Mouse (Mus musculus): ENCODE data around the gene Cntd1. TPM values are rescaled to one million over a fixed set of nuclear protein-coding genes. Genes with fewer than 3 reads are reported as not detected.
A peak's percentile ranks its signal among the peaks of the same experiment; 100 is the strongest.
"Not testable (repeated sequence)": the region's sequence is repeated elsewhere in the genome, so short reads cannot be mapped to it uniquely, and the experiment has no call there.

Gene Cntd1
- polyA plus RNA-seq, 1 experiment from 2014 or later, result 1.4 TPM

DNA sequence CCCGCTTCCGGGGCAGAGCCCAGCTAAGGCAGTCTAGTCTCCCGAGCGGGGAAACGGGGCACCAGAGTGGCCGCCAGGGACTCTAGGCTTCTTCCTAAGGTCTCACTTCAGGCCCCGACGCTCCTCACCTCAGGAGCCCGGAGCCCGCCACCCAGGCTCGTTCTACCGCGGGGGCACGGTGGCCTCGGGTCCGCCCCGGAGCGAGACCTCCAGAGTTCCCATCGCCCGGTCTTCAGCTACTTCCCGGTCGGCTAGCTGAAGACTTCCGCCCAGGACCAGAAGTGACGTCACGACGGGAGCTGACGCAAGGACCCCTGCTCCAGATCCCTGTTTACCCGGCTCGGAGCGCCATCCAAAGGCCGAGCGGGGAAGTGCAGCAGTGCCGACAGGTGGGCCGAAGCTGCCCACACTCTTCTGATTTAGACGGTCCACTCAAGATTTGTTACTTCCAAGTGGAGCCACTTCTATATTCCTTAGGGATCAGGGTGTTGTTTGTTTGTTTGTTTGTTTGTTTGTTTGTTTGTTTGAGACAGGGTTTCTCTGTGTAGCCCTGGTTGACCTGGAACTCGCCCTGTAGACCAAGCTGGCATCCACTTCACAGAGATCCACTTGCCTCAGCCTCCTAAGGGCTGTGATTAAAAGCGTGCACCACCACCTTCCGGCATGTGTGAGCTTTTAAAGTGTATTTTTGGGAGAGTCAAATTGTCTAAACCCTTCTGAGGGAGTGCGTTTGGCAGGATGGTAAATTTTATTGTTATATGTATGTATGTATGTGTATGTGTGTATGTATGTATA, 23.4 kb downstream of the Cntd1 start, which contains the start of gene Becn1:
TSS of gene Becn1 (minus strand) at position 283 of the 795 bp plus-strand sequence.
- H3K36me3 ChIP-seq, result peaks cover 18% of the 10 kb centered on the region
- peak; percentile 93 for ATAC-seq (replicated peaks)
- H3K4me2 ChIP-seq (replicated peaks), result peak within 1 kb of the TSS; percentile 98
- peak within 1 kb of the TSS; percentile 73 for H3K27ac ChIP-seq (replicated peaks)
- no peaks in the 10 kb centered on the region for H3K9me3 ChIP-seq
- peak within 1 kb of the TSS; percentile 96 for H3K4me3 ChIP-seq
- peaks cover 20% of the 10 kb centered on the region for H3K4me1 ChIP-seq
- H3K27me3 ChIP-seq, result no peaks in the 10 kb centered on the region
- WGBS, result 6% methylated on average over 39 of the region's 39 CpGs
- H3K9ac ChIP-seq (replicated peaks), result peak within 1 kb of the TSS; percentile 87

DNA sequence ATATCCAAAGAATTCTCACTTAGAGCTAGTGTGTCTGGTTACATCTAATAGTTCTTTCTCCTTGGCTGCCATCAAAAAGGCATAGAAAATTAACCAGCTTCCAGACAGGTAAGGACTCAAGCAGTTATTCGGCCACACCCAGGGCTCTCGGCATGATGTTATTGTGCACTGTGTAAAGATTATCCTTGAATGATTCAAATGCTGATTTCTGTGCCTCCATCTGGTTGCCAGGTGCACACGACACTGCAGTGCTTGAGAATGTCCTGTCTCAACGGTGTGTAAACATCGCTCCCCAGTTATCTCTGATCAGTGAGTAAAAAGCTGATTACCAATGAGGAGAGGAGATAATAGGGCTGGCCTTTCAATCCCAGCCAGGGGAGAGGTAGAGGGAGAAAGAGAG, 28.9 kb downstream of the Cntd1 start:
- WGBS, result 41% methylated on average over 5 of the region's 5 CpGs
- ATAC-seq (replicated peaks), result no peak
- Histone ChIP-seq H3K27ac (replicated peaks) (no peak overlapping the region), H3K27me3 (no peaks in the 10 kb centered on the region), H3K4me1 (no peaks in the 10 kb centered on the region), H3K36me3 (no peaks in the 10 kb centered on the region), H3K4me2 (replicated peaks) (no peak overlapping the region), H3K9me3 (no peaks in the 10 kb centered on the region), H3K9ac (replicated peaks) (no peak overlapping the region), H3K4me3 (no peak overlapping the region)

DNA sequence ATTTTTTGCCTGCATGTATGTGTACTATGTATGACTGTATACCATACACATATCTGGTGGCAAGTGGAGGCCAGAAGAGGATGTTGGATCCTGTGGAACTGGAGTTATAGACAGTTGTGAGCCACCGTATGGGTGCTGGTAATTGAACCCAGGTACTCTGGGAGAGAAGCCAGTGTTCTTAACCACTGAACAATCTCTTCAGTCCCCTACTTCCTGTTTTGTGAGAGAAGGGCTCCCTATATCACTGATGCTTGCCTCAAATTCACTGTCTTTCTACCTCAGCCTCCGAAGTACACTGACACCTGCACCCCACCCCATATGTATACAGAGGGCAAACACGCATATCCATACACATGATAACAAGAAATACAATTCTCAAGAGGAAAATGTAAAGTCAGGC, 32.3 kb downstream of the Cntd1 start:
- Histone ChIP-seq H3K4me2 (replicated peaks) (no peak overlapping the region), H3K27me3 (no peaks in the 10 kb centered on the region), H3K9ac (replicated peaks) (no peak overlapping the region), H3K4me3 (no peak overlapping the region), H3K36me3 (no peaks in the 10 kb centered on the region), H3K9me3 (no peaks in the 10 kb centered on the region), H3K27ac (replicated peaks) (no peak overlapping the region), H3K4me1 (peaks cover 2% of the 10 kb centered on the region; the same call in 1 of the 2 replicates)
- 93% methylated on average over 3 of the region's 3 CpGs for WGBS
- no peak for ATAC-seq (replicated peaks)

DNA sequence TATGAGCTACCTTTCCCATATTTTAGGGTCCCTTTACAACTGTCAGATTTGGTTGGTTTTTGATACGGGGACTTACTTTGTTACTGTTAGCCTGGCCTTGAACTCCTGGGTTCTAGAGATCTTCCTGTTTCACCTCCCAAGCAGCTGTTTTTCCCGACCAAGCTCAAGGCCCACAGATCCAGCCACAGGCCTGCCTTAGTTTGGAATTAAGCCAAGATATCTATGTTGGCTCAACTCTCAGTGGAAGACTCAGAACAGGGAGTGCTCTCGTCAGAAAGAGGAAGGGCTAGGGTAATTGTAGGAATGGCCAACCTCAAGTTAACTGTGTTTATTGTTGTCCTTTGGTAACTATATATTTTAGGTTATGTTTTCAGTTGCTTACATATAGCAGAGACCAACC, 33.3 kb downstream of the Cntd1 start:
- Histone ChIP-seq H3K36me3 (no peaks in the 10 kb centered on the region), H3K4me2 (replicated peaks) (no peak overlapping the region), H3K4me3 (no peak overlapping the region), H3K4me1 (peaks cover 9% of the 10 kb centered on the region), H3K9ac (replicated peaks) (no peak overlapping the region), H3K27ac (replicated peaks) (no peak overlapping the region), H3K9me3 (no peaks in the 10 kb centered on the region), H3K27me3 (no peaks in the 10 kb centered on the region)
- 71% methylated on average over 3 of the region's 3 CpGs for WGBS
- no peak for ATAC-seq (replicated peaks)

DNA sequence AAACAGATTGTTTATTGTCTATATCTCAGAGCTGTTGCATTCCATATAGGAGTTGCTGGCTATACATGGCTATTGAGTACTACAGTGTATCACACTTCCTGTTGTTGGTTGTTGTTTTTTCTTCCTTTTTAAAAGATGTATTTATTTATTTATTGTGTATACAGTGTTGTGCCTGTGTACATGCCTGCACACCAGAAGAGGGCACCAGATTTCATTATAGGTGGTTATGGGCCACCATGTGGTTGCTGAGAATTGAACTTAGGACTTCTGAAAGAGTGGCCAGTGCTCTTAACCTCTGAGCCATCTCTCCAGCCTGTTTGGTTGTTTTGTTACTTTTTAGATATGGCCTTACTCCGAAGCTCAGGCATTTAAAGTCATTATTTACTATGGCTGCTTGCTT, 35.8 kb downstream of the Cntd1 start:
- Histone ChIP-seq H3K4me3 (no peak overlapping the region), H3K27ac (replicated peaks) (no peak overlapping the region), H3K4me1 (peaks cover 21% of the 10 kb centered on the region), H3K9ac (replicated peaks) (no peak overlapping the region), H3K4me2 (replicated peaks) (no peak overlapping the region), H3K27me3 (no peaks in the 10 kb centered on the region), H3K9me3 (no peaks in the 10 kb centered on the region), H3K36me3 (peaks cover 19% of the 10 kb centered on the region)
- no peak for ATAC-seq (replicated peaks)
- WGBS, result 91% methylated on average over 1 of the region's 1 CpGs

DNA sequence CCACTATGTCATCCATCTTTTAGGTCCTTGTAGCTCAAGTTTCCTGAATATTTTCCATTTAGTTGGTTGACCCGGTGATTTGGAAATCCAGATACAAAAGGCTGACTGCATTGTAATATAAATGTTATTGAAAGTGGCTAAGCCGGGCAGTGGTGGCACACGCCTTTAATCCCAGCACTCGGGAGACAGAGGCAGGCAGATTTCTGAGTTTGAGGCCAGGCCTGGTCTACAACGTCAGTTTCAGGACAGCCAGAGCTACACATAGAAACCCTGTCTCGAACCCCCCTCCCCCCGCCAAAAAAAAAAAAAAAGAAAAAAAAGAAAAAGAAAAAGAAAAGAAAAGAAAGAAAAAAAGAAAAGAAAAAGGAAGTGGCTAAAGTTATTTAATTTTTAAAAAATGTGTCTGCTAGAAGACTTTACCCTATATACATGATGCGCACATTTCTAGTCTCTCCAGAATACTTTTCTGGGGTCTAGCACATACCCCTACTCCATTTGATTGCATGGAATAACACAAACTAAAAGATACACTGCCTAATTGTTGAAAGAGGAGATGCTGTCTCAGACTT, 36.4 kb downstream of the Cntd1 start:
- Histone ChIP-seq H3K4me3 (peak overlapping the region; percentile 79), H3K4me1 (peaks cover 21% of the 10 kb centered on the region), H3K9me3 (no peaks in the 10 kb centered on the region), H3K27me3 (no peaks in the 10 kb centered on the region), H3K9ac (replicated peaks) (peak overlapping the region; percentile 87), H3K36me3 (peaks cover 25% of the 10 kb centered on the region), H3K27ac (replicated peaks) (peak overlapping the region; percentile 76), H3K4me2 (replicated peaks) (peak overlapping the region; percentile 98)
- WGBS, result 83% methylated on average over 8 of the region's 8 CpGs
- ATAC-seq (replicated peaks), result no peak; the same call in 1 of the 2 replicates

DNA sequence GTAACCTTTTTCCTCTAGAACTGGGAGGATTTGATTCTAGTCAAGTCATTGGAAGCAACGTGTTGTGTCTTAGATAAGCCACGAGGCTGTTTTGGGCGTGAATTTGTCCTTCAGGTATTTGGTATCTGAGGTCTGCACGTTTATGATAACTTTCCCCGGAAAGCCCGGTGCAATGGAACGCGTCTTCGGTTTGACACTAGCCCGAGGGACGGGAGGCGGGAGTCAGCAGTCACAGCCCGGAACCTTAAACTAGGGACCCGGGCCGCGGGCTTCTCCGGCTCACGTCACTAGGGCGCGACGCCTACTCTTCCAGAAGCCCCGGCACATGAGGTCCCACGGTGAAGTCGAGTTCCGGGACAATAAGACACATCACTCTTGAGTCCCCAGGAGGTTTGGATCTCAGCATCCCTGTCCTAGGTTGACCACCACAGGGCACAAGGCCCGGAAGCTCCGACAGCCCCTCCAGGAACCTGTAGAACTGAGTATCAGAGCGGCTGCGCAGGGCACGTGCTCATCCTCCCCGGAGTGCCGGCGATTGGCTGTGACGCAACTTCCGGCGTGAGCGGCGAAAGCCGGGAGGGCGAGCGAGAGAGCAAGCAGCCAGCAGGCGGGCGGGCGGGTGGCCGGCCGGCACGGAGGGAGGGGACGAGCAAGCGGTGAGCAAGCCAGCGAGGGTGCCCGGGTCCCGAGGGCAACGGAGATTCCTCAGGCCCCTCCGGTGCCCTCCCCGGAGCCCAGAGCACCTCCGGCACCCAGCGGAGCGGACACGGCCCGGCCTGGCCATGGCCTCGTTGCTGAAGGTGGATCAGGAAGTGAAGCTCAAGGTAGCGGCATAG, 37.1 kb downstream of the Cntd1 start, which contains the start of gene Psme3:
TSS of gene Psme3 (plus strand) at position 549 of the 836 bp plus-strand sequence.
- Histone ChIP-seq H3K27ac (replicated peaks) (peak within 1 kb of the TSS; percentile 76), H3K9ac (replicated peaks) (peak within 1 kb of the TSS; percentile 87), H3K4me3 (peak within 1 kb of the TSS; percentile 79), H3K4me1 (peaks cover 21% of the 10 kb centered on the region), H3K36me3 (peaks cover 32% of the 10 kb centered on the region), H3K4me2 (replicated peaks) (peak within 1 kb of the TSS; percentile 98), H3K27me3 (no peaks in the 10 kb centered on the region), H3K9me3 (no peaks in the 10 kb centered on the region)
- WGBS, result under 1% methylated on average over 58 of the region's 62 CpGs
- ATAC-seq (replicated peaks), result peak; percentile 94

DNA sequence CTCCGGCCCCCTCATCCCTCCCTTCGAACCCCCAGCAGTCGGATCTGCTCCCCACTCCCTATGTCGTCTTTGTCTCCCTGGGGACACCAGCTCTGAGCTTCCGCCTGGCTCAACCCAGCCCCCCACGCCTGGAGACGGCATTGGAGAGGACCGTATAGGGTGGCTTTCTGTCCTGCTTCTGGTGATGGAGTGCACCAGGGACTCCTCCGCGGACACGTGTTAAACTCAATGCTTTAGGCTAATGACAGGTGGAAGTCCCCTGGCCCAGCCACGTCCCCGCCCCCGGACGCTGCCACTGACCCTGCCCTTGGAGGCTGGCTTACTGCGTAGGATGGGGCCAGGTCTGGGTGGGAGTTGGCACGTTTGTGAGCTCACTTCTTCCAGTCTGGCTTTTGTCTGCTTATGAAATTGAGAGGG, 37.7 kb downstream of the Cntd1 start:
- peak overlapping the region; percentile 79 for H3K4me3 ChIP-seq
- peaks cover 38% of the 10 kb centered on the region for H3K36me3 ChIP-seq
- H3K4me2 ChIP-seq (replicated peaks), result peak overlapping the region; percentile 98
- H3K9ac ChIP-seq (replicated peaks), result peak overlapping the region; percentile 87
- under 1% methylated on average over 17 of the region's 17 CpGs for WGBS
- no peak; the same call in none of the 2 replicates for ATAC-seq (replicated peaks)
- H3K9me3 ChIP-seq, result no peaks in the 10 kb centered on the region
- H3K27me3 ChIP-seq, result no peaks in the 10 kb centered on the region
- peak overlapping the region; percentile 76 for H3K27ac ChIP-seq (replicated peaks)
- H3K4me1 ChIP-seq, result peaks cover 21% of the 10 kb centered on the region

DNA sequence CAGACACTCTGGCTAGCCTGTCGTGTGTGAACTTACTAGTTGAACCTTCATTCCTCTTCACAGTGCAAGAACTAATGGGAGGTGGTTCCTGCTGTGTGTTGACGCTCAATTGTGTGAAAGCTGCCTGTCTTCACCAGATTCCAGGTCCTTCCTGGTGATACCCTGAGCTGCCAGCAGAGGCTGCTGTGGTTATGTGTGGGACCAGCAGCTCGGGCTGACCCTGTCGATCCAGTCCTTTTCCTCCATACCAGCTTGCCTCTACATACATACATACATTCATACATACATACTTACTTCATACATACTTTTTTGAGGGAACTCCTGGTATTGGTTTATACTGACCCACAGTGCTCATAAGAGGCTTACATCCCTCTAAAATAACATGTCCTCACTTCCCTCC, 44.8 kb downstream of the Cntd1 start:
- 8% methylated on average over 4 of the region's 4 CpGs for WGBS
- Histone ChIP-seq H3K36me3 (peaks cover 66% of the 10 kb centered on the region), H3K27me3 (no peaks in the 10 kb centered on the region), H3K9me3 (no peaks in the 10 kb centered on the region), H3K9ac (replicated peaks) (no peak overlapping the region), H3K4me1 (no peaks in the 10 kb centered on the region), H3K4me2 (replicated peaks) (no peak overlapping the region), H3K4me3 (no peak overlapping the region), H3K27ac (replicated peaks) (no peak overlapping the region)
- peak; percentile 69 for ATAC-seq (replicated peaks)

DNA sequence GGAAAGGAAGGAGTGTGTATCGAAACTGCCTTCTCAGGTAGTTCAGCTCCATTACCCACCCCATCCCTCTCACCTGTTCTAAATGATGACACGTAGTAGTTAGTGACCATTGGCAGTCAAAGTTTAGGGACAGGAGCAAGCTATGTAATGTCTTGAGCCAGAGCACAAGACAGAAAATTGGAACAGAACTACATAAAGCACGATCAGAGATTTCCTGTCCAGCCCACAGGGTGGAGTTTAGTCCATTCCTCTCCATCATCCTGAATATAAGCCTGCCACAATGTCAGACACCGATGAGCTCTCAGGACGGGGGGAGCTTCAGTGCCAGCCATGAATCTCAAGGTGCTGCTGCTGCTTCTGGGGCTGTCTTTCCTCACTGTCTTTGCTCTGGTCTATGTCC, 46.0 kb downstream of the Cntd1 start, which contains the start of gene Aoc2:
TSS of gene Aoc2 (plus strand) at position 301 of the 400 bp plus-strand sequence.
- Histone ChIP-seq H3K27me3 (no peaks in the 10 kb centered on the region), H3K27ac (replicated peaks) (no peak within 1 kb of the TSS), H3K4me1 (no peaks in the 10 kb centered on the region), H3K4me3 (no peak within 1 kb of the TSS), H3K9me3 (no peaks in the 10 kb centered on the region), H3K4me2 (replicated peaks) (no peak within 1 kb of the TSS), H3K9ac (replicated peaks) (no peak within 1 kb of the TSS), H3K36me3 (peaks cover 54% of the 10 kb centered on the region)
- no peak for ATAC-seq (replicated peaks)
- WGBS, result 93% methylated on average over 5 of the region's 5 CpGs

DNA sequence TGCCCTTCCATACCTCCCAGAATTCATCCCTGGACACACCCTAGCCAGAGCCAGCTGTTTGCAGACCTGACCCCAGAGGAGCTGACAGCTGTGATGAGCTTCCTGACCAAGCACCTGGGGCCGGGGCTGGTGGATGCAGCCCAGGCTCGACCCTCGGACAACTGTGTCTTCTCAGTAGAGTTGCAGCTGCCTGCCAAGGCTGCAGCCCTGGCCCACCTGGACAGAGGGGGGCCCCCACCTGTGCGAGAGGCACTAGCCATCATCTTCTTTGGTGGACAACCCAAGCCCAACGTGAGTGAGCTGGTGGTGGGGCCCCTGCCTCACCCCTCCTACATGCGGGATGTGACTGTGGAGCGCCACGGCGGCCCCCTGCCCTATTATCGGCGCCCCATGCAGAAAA, 46.4 kb downstream of the Cntd1 start:
- 94% methylated on average over 11 of the region's 11 CpGs for WGBS
- not testable (repeated sequence) for H3K27me3 ChIP-seq; H3K9me3 ChIP-seq; H3K4me2 ChIP-seq (replicated peaks); H3K4me3 ChIP-seq; H3K9ac ChIP-seq (replicated peaks); H3K27ac ChIP-seq (replicated peaks); ATAC-seq (replicated peaks); H3K4me1 ChIP-seq
- peaks cover 50% of the 10 kb centered on the region for H3K36me3 ChIP-seq

DNA sequence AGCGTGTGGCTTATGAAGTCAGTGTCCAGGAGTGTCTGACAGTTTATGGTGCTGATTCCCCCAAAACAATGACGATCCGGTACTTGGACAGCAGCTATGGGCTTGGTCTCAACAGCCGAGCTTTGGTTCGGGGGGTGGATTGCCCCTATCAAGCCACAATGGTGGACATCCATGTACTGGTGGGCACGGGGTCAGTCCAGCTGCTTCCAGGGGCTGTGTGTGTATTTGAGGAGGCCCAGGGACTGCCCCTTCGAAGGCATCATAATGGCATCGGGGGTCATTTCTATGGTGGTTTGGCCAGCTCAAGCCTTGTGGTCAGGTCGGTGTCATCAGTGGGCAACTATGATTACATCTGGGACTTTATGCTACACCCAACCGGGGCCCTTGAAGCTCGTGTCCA, 47.3 kb downstream of the Cntd1 start:
- Histone ChIP-seq H3K4me2 (replicated peaks) (no peak overlapping the region), H3K4me3 (no peak overlapping the region), H3K9me3 (no peaks in the 10 kb centered on the region), H3K27me3 (no peaks in the 10 kb centered on the region), H3K4me1 (no peaks in the 10 kb centered on the region), H3K36me3 (peaks cover 41% of the 10 kb centered on the region), H3K27ac (replicated peaks) (no peak overlapping the region), H3K9ac (replicated peaks) (no peak overlapping the region)
- no peak for ATAC-seq (replicated peaks)
- 87% methylated on average over 11 of the region's 11 CpGs for WGBS
